Mouse (Mus musculus) lung, embryonic 14.5 days (tissue): ENCODE measurements around the gene Cldn14. TPM values are rescaled to one million over a fixed set of nuclear protein-coding genes. Genes with fewer than 3 reads are reported as not detected.

Experiments used
- ATAC-seq: fragments of 200-750 bp; cut with Nextera tagmentation; 2 replicates; pipeline ENCODE4 v1.8.0; 2017; ENCODE audit warnings: mild to moderate bottlenecking, moderate TSS enrichment, moderate library complexity; ENCODE audit not compliant: insufficient read depth
- DNase-seq: peaks from one replicate; pipeline ENCODE4 v3.0.0-alpha.2; 2015
- H3K27ac ChIP-seq: fragments of 300-500 bp; sonication (generic); 2 replicates; pipeline ENCODE4 v1.5.1; 2014; ENCODE audit warnings: low read depth, mild to moderate bottlenecking, moderate library complexity
- H3K27me3 ChIP-seq: fragments of 300-500 bp; sonication (generic); 2 replicates; pipeline ENCODE4 v1.6.1; 2014; ENCODE audit warnings: low read length, control low read depth; ENCODE audit not compliant: insufficient read depth
- H3K36me3 ChIP-seq: fragments of 300-500 bp; sonication (generic); 2 replicates; pipeline ENCODE4 v1.6.1; 2014; ENCODE audit warnings: control low read depth; ENCODE audit not compliant: insufficient read depth
- H3K4me1 ChIP-seq: fragments of 300-500 bp; sonication (generic); 2 replicates; pipeline ENCODE4 v1.6.1; 2014; ENCODE audit warnings: antibody characterized with exemption, control low read depth; ENCODE audit not compliant: insufficient read depth
- H3K4me2 ChIP-seq: fragments of 300-500 bp; sonication (generic); 2 replicates; pipeline ENCODE4 v1.6.1; 2014; ENCODE audit warnings: mild to moderate bottlenecking
- H3K4me3 ChIP-seq: fragments of 300-500 bp; sonication (generic); 2 replicates; pipeline ENCODE4 v1.5.1; 2014; ENCODE audit warnings: low read depth, low read length
- H3K9ac ChIP-seq: fragments of 300-500 bp; sonication (generic); 2 replicates; pipeline ENCODE4 v1.6.1; 2014
- H3K9me3 ChIP-seq: fragments of 300-500 bp; sonication (generic); 2 replicates; pipeline ENCODE4 v1.6.1; 2016; ENCODE audit warnings: low read depth, low read length, control low read depth
- CTCF ChIP-seq: IDR thresholded peaks from 2 replicates; pipeline ENCODE4 v1.5.1; 2016; ENCODE audit warnings: antibody characterized with exemption, low read depth
- WGBS: fragments of 180-500 bp; shearing (Covaris S2); extraction: QIAGEN DNeasy Blood & Tissue Kit; methylation state at CpG from one replicate; pipeline ENCODE4 v1.1.7; 2014; 5-methylcytosine and 5-hydroxymethylcytosine counted together
- polyA plus RNA-seq: library from polyadenylated mRNA; unstranded; fragments of >200 nt; fragmentation: Nextera tagmentation; extraction: Ambion mirVana; gene quantifications from 2 replicates; pipeline ENCODE4 v1.2.1, GENCODE M21; 2014

Gene Cldn14
- polyA plus RNA-seq, 1 experiment from 2014 or later: not detected

GRCm38 (mm10) chr16:93974278-93974677 lies 34.4 kb downstream of the Cldn14 start:
- Histone ChIP-seq H3K36me3 (no peaks in the 10 kb centered on the region), H3K9me3 (no peaks in the 10 kb centered on the region), H3K4me1 (no peaks in the 10 kb centered on the region), H3K4me2 (peak overlapping the region; percentile 56; the same call in 1 of the 2 replicates), H3K9ac (no peak overlapping the region), H3K27ac (no peak overlapping the region), H3K4me3 (no peak overlapping the region), H3K27me3 (no peaks in the 10 kb centered on the region)
- DNase-seq (no peak), ATAC-seq (no peak)
- WGBS: 38% methylated on average over 8 of the region's 8 CpGs
- TF ChIP-seq CTCF: no peak

- TF ChIP-seq CTCF: no peak
- H3K4me2 ChIP-seq: peak overlapping the region; percentile 56
- H3K9me3 ChIP-seq: no peaks in the 10 kb centered on the region
- peak overlapping the region; percentile 40; the same call in 1 of the 2 replicates for H3K9ac ChIP-seq
- DNase-seq: peak; percentile 57
- 49% methylated on average over 5 of the region's 5 CpGs for WGBS
- no peaks in the 10 kb centered on the region for H3K36me3 ChIP-seq
- no peak overlapping the region for H3K27ac ChIP-seq
- peak overlapping the region; percentile 28 for H3K4me3 ChIP-seq
- ATAC-seq: peak; percentile 64
- no peaks in the 10 kb centered on the region for H3K4me1 ChIP-seq
- no peaks in the 10 kb centered on the region for H3K27me3 ChIP-seq
Observed at GRCm38 (mm10) chr16:93973554-93973953, 35.1 kb downstream of the Cldn14 start.

- H3K4me1 ChIP-seq: no peaks in the 10 kb centered on the region
- H3K9ac ChIP-seq: peak overlapping the region; percentile 40
- TF ChIP-seq CTCF: no peak
- ATAC-seq (no peak), DNase-seq (no peak)
- WGBS: 23% methylated on average over 10 of the region's 10 CpGs
- 0 out of 2 replicates have a peak overlapping the region, but pooled peaks have one; percentile 24 for H3K27ac ChIP-seq
- H3K4me3 ChIP-seq: peak overlapping the region; percentile 28
- no peaks in the 10 kb centered on the region for H3K27me3 ChIP-seq
- H3K4me2 ChIP-seq: peak overlapping the region; percentile 56
- H3K9me3 ChIP-seq: no peaks in the 10 kb centered on the region
- no peaks in the 10 kb centered on the region for H3K36me3 ChIP-seq
Observed at GRCm38 (mm10) chr16:93973123-93973522, 35.5 kb downstream of the Cldn14 start.

GRCm38 (mm10) chr16:93971046-93971445 lies 37.6 kb downstream of the Cldn14 start:
- no peak overlapping the region for H3K9ac ChIP-seq
- no peak overlapping the region for H3K4me2 ChIP-seq
- no peaks in the 10 kb centered on the region for H3K4me1 ChIP-seq
- no peak overlapping the region for H3K4me3 ChIP-seq
- no peak for TF ChIP-seq CTCF
- ATAC-seq (no peak), DNase-seq (no peak)
- no peaks in the 10 kb centered on the region for H3K36me3 ChIP-seq
- no peak overlapping the region for H3K27ac ChIP-seq
- 85% methylated on average over 11 of the region's 11 CpGs for WGBS
- H3K27me3 ChIP-seq: no peaks in the 10 kb centered on the region
- no peaks in the 10 kb centered on the region for H3K9me3 ChIP-seq

- no peaks in the 10 kb centered on the region for H3K27me3 ChIP-seq
Observed at GRCm38 (mm10) chr16:93967893-93968292, 40.7 kb downstream of the Cldn14 start.

GRCm38 (mm10) chr16:93962283-93962682 lies 46.4 kb downstream of the Cldn14 start:
- TF ChIP-seq CTCF: no peak
- H3K9me3 ChIP-seq: no peaks in the 10 kb centered on the region
- H3K27ac ChIP-seq: no peak overlapping the region
- H3K4me2 ChIP-seq: no peak overlapping the region
- H3K27me3 ChIP-seq: no peaks in the 10 kb centered on the region
- no peak overlapping the region for H3K4me3 ChIP-seq
- H3K36me3 ChIP-seq: no peaks in the 10 kb centered on the region
- ATAC-seq: no peak
- WGBS: 10% methylated on average over 5 of the region's 5 CpGs
- H3K4me1 ChIP-seq: no peaks in the 10 kb centered on the region
- no peak overlapping the region for H3K9ac ChIP-seq
- no peak for DNase-seq

More at GRCm38 (mm10) chr16:93967893-93968292, 40.7 kb downstream of the Cldn14 start:
- Histone ChIP-seq H3K4me1 (no peaks in the 10 kb centered on the region), H3K36me3 (no peaks in the 10 kb centered on the region), H3K27ac (no peak overlapping the region), H3K9ac (no peak overlapping the region), H3K9me3 (no peaks in the 10 kb centered on the region), H3K4me3 (no peak overlapping the region), H3K4me2 (no peak overlapping the region)
- 88% methylated on average over 8 of the region's 8 CpGs for WGBS
- no peak for TF ChIP-seq CTCF
- ATAC-seq (no peak), DNase-seq (no peak)

GRCm38 (mm10) chr16:93961099-93961646 lies 47.5 kb downstream of the Cldn14 start:
- H3K27ac ChIP-seq: no peak overlapping the region
- 68% methylated on average over 11 of the region's 11 CpGs for WGBS
- no peaks in the 10 kb centered on the region for H3K4me1 ChIP-seq
- TF ChIP-seq CTCF: no peak
- no peaks in the 10 kb centered on the region for H3K36me3 ChIP-seq
- ATAC-seq: no peak
- H3K9ac ChIP-seq: no peak overlapping the region
- no peaks in the 10 kb centered on the region for H3K27me3 ChIP-seq
- H3K4me2 ChIP-seq: no peak overlapping the region
- no peak overlapping the region for H3K4me3 ChIP-seq
- DNase-seq: no peak
- no peaks in the 10 kb centered on the region for H3K9me3 ChIP-seq

- Histone ChIP-seq H3K27me3 (no peaks in the 10 kb centered on the region), H3K4me1 (no peaks in the 10 kb centered on the region), H3K4me3 (no peak overlapping the region), H3K9ac (no peak overlapping the region), H3K27ac (no peak overlapping the region), H3K4me2 (no peak overlapping the region), H3K9me3 (no peaks in the 10 kb centered on the region), H3K36me3 (no peaks in the 10 kb centered on the region)
- ATAC-seq (no peak), DNase-seq (no peak)
- 74% methylated on average over 4 of the region's 4 CpGs for WGBS
- TF ChIP-seq CTCF: no peak
Observed at GRCm38 (mm10) chr16:93960495-93960894, 48.1 kb downstream of the Cldn14 start.
